Mouse (Mus musculus): ENCODE data around the gene Etl4. TPM values are rescaled to one million over a fixed set of nuclear protein-coding genes. Genes with fewer than 3 reads are reported as not detected.
A peak's percentile ranks its signal among the peaks of the same experiment; 100 is the strongest.

The Etl4 gene
- polyA plus RNA-seq, 2 experiments = 2.2 to 2.3 TPM

DNA sequence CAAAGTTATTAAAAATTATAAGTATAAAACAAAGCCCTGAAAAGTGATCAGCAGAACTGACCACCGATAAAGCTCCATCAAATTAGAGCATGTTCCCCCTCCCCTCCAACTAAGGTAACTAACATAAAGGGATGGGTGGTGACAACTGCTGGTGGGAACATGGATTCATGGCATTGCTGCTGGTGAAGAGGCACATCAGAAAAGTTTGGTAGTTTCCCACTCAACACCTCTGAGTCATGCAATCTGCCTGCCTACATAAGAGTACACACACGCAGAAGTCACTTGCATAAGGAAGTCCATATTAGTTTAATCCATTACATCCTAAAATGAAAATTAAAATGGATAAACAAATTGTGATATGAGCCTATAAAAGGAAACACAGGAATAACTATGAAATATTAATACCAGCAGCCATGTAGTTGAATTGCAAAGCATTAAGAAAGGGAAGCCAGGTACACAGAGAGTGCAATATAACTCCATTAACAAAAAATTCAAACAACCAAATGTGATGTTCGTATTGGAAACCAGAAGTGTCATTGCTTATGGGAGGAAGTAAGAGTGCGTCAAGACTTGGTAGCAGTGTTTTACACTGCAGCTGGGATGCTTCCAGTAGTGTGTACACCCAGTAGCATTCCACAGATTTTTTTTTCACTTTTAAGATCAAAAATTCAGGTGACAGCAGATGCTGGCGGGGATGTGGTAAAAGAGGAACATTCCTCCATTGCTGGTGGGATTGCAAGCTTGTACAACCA, 307.3 kb downstream of the Etl4 start:
- no peak for TF ChIP-seq CTCF (IDR thresholded peaks at IDR 0.05; ENCODE audit: low read depth)
- TF ChIP-seq EP300 (IDR thresholded peaks at IDR 0.05; ENCODE audit: low read depth) = no peak
- ATAC-seq (ENCODE audit: insufficient read depth) (no peak), DNase-seq (ENCODE audit: low read depth in 3 of 3, low spot score in 3 of 3) (no peak)
- Histone ChIP-seq H3K27ac (no peak overlapping the region), H3K4me3 (ENCODE audit: insufficient read depth in 1 of 2, low read depth in 2 of 2, low read length in 2 of 2) (no peak overlapping the region), H3K27me3 (ENCODE audit: control insufficient read depth, insufficient read depth, low read length) (no peaks in the 10 kb centered on the region), H3K36me3 (replicated peaks; ENCODE audit: control insufficient read depth, insufficient read depth, low read depth) (no peaks in the 10 kb centered on the region), H3K4me2 (ENCODE audit: low read depth) (no peak overlapping the region), H3K9ac (replicated peaks) (no peak overlapping the region), H3K9me3 (ENCODE audit: control insufficient read depth, low read length) (no peaks in the 10 kb centered on the region), H3K4me1 (replicated peaks; ENCODE audit: control insufficient read depth in 2 of 2, insufficient read depth in 2 of 2, low read length in 1 of 2) (no peaks in the 10 kb centered on the region)
- 65% methylated on average over 5 of the region's 5 CpGs for WGBS (ENCODE audit: insufficient replicate concordance)

- DNase-seq (ENCODE audit: low read depth in 3 of 3, low spot score in 3 of 3) (no peak), ATAC-seq (ENCODE audit: insufficient read depth) (no peak)
- no peak overlapping the region for H3K27ac ChIP-seq
- H3K36me3 ChIP-seq (replicated peaks; ENCODE audit: control insufficient read depth, insufficient read depth, low read depth) = no peaks in the 10 kb centered on the region
- no peaks in the 10 kb centered on the region for H3K9me3 ChIP-seq (ENCODE audit: control insufficient read depth, low read length)
- no peaks in the 10 kb centered on the region for H3K4me1 ChIP-seq (replicated peaks; ENCODE audit: control insufficient read depth in 2 of 2, insufficient read depth in 2 of 2, low read length in 1 of 2)
- no peak overlapping the region for H3K9ac ChIP-seq (replicated peaks)
- 58% methylated on average over 4 of the region's 4 CpGs for WGBS (ENCODE audit: insufficient replicate concordance)
- no peak overlapping the region for H3K4me3 ChIP-seq (ENCODE audit: insufficient read depth in 1 of 2, low read depth in 2 of 2, low read length in 2 of 2)
- no peak for TF ChIP-seq CTCF (IDR thresholded peaks at IDR 0.05; ENCODE audit: low read depth)
- TF ChIP-seq EP300 (IDR thresholded peaks at IDR 0.05; ENCODE audit: low read depth) = no peak
- H3K27me3 ChIP-seq (ENCODE audit: control insufficient read depth, insufficient read depth, low read length) = no peaks in the 10 kb centered on the region
- H3K4me2 ChIP-seq (ENCODE audit: low read depth) = no peak overlapping the region
Observed at GRCm38 (mm10) chr2:20231371-20231770, 321.8 kb downstream of the Etl4 start.

- H3K27me3 ChIP-seq (ENCODE audit: control insufficient read depth, insufficient read depth, low read length) = no peaks in the 10 kb centered on the region
- WGBS (ENCODE audit: insufficient replicate concordance) = 29% methylated on average over 4 of the region's 4 CpGs
Observed at GRCm38 (mm10) chr2:20248043-20248664, 338.6 kb downstream of the Etl4 start.

DNA sequence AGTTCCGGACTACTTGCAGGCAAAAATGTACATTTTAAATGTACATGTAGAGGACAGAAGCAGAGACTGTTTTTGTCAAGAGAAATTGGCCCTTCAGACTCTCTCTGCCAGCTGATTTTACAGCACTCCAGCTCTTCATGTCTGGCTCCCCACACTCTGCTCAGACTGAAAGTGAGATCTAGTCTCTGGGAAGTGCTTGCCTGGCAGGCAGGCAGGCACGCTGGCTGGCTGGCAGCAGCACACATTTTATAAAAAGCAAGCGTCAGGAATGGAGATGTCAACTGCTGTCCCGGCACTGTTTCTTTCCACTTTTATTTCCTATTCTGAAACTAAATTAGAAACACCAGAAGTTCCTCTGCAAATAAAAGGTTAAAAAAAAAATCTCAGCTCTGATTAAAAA, 339.8 kb downstream of the Etl4 start:
- Histone ChIP-seq H3K36me3 (replicated peaks; ENCODE audit: control insufficient read depth, insufficient read depth, low read depth) (no peaks in the 10 kb centered on the region), H3K9me3 (ENCODE audit: control insufficient read depth, low read length) (no peaks in the 10 kb centered on the region), H3K27ac (no peak overlapping the region), H3K4me1 (replicated peaks; ENCODE audit: control insufficient read depth in 2 of 2, insufficient read depth in 2 of 2, low read length in 1 of 2) (no peaks in the 10 kb centered on the region), H3K9ac (replicated peaks) (no peak overlapping the region), H3K4me2 (ENCODE audit: low read depth) (no peak overlapping the region), H3K4me3 (ENCODE audit: insufficient read depth in 1 of 2, low read depth in 2 of 2, low read length in 2 of 2) (no peak overlapping the region), H3K27me3 (ENCODE audit: control insufficient read depth, insufficient read depth, low read length) (no peaks in the 10 kb centered on the region)
- ATAC-seq (ENCODE audit: insufficient read depth) = no peak
- DNase-seq (ENCODE audit: low read depth in 3 of 3, low spot score in 3 of 3) = no peak
- TF ChIP-seq CTCF (IDR thresholded peaks at IDR 0.05; ENCODE audit: low read depth) (no peak), EP300 (IDR thresholded peaks at IDR 0.05; ENCODE audit: low read depth) (no peak)
- 58% methylated on average over 4 of the region's 4 CpGs for WGBS (ENCODE audit: insufficient replicate concordance)

More at GRCm38 (mm10) chr2:20248043-20248664, 338.6 kb downstream of the Etl4 start:
- H3K27ac ChIP-seq = no peak overlapping the region
- ATAC-seq (ENCODE audit: insufficient read depth) (no peak), DNase-seq (ENCODE audit: low read depth in 3 of 3, low spot score in 3 of 3) (no peak)
- H3K36me3 ChIP-seq (replicated peaks; ENCODE audit: control insufficient read depth, insufficient read depth, low read depth) = no peaks in the 10 kb centered on the region
- H3K4me3 ChIP-seq (ENCODE audit: insufficient read depth in 1 of 2, low read depth in 2 of 2, low read length in 2 of 2) = no peak overlapping the region
- TF ChIP-seq CTCF (IDR thresholded peaks at IDR 0.05; ENCODE audit: low read depth) = no peak
- TF ChIP-seq EP300 (IDR thresholded peaks at IDR 0.05; ENCODE audit: low read depth) = no peak
- H3K4me2 ChIP-seq (ENCODE audit: low read depth) = no peak overlapping the region
- H3K9me3 ChIP-seq (ENCODE audit: control insufficient read depth, low read length) = no peaks in the 10 kb centered on the region
- no peak overlapping the region for H3K9ac ChIP-seq (replicated peaks)
- no peaks in the 10 kb centered on the region for H3K4me1 ChIP-seq (replicated peaks; ENCODE audit: control insufficient read depth in 2 of 2, insufficient read depth in 2 of 2, low read length in 1 of 2)

GRCm38 (mm10) chr2:20276124-20276523, 366.5 kb downstream of the Etl4 start:
- no peaks in the 10 kb centered on the region for H3K9me3 ChIP-seq (ENCODE audit: control insufficient read depth, low read length)
- H3K9ac ChIP-seq (replicated peaks) = no peak overlapping the region
- 22% methylated on average over 2 of the region's 2 CpGs for WGBS (ENCODE audit: insufficient replicate concordance)
- ATAC-seq (ENCODE audit: insufficient read depth) = no peak
- no peaks in the 10 kb centered on the region for H3K27me3 ChIP-seq (ENCODE audit: control insufficient read depth, insufficient read depth, low read length)
- no peaks in the 10 kb centered on the region for H3K36me3 ChIP-seq (replicated peaks; ENCODE audit: control insufficient read depth, insufficient read depth, low read depth)
- H3K4me2 ChIP-seq (ENCODE audit: low read depth) = no peak overlapping the region
- H3K4me1 ChIP-seq (replicated peaks; ENCODE audit: control insufficient read depth in 2 of 2, insufficient read depth in 2 of 2, low read length in 1 of 2) = no peaks in the 10 kb centered on the region; a peak in 1 of 4 replicates
- DNase-seq (ENCODE audit: low read depth in 3 of 3, low spot score in 3 of 3) = no peak
- peak; percentile 49 for TF ChIP-seq CTCF (IDR thresholded peaks at IDR 0.05; ENCODE audit: low read depth)
- TF ChIP-seq EP300 (IDR thresholded peaks at IDR 0.05; ENCODE audit: low read depth) = no peak
- H3K27ac ChIP-seq = no peak overlapping the region
- no peak overlapping the region for H3K4me3 ChIP-seq (ENCODE audit: insufficient read depth in 1 of 2, low read depth in 2 of 2, low read length in 2 of 2)

All from liver, embryonic 14.5 days (tissue).